Mouse (Mus musculus): ENCODE measurements at regions not wholly inside any gene's neighbourhood (a gene's known extent, or its start where the extent isn't known, plus 50 kb on each side); places are given as distances from the start of the nearest gene placed in this dataset.
A peak's percentile ranks its signal among the peaks of the same experiment; 100 is the strongest.

GRCm38 (mm10) chr3:45523281-45523680, 145.1 kb downstream of the Pcdh10 start:
- Histone ChIP-seq H3K9me3 (replicated peaks) (no peaks in the 10 kb centered on the region), H3K27ac (no peak overlapping the region), H3K4me1 (no peaks in the 10 kb centered on the region), H3K36me3 (ENCODE audit: poor library complexity, severe bottlenecking) (no peaks in the 10 kb centered on the region), H3K4me2 (no peak overlapping the region), H3K9ac (no peak overlapping the region), H3K27me3 (no peaks in the 10 kb centered on the region), H3K4me3 (no peak overlapping the region)
- WGBS: 86% methylated on average over 4 of the region's 4 CpGs
- no peak for ATAC-seq

- no peaks in the 10 kb centered on the region for H3K27me3 ChIP-seq
- H3K9me3 ChIP-seq (replicated peaks): no peaks in the 10 kb centered on the region
- no peaks in the 10 kb centered on the region for H3K4me1 ChIP-seq
- no peak overlapping the region for H3K27ac ChIP-seq
- H3K4me2 ChIP-seq: no peak overlapping the region
- no peak overlapping the region for H3K9ac ChIP-seq
- no peak for ATAC-seq
- no peak overlapping the region for H3K4me3 ChIP-seq
- no peaks in the 10 kb centered on the region for H3K36me3 ChIP-seq (ENCODE audit: poor library complexity, severe bottlenecking)
- 91% methylated on average over 3 of the region's 3 CpGs for WGBS
Measured at GRCm38 (mm10) chr3:45547091-45547490, 168.9 kb downstream of the Pcdh10 start.

- no peaks in the 10 kb centered on the region for H3K9me3 ChIP-seq (replicated peaks)
- H3K9ac ChIP-seq: no peak overlapping the region
- H3K36me3 ChIP-seq (ENCODE audit: poor library complexity, severe bottlenecking): no peaks in the 10 kb centered on the region
- 37% methylated on average over 1 of the region's 1 CpGs for WGBS
- H3K4me2 ChIP-seq: no peak overlapping the region
- no peak overlapping the region for H3K4me3 ChIP-seq
- H3K27me3 ChIP-seq: no peaks in the 10 kb centered on the region
- peak; percentile 93 for ATAC-seq
- H3K27ac ChIP-seq: no peak overlapping the region
- no peaks in the 10 kb centered on the region for H3K4me1 ChIP-seq
Measured at GRCm38 (mm10) chr3:45555736-45556135, 177.5 kb downstream of the Pcdh10 start.

GRCm38 (mm10) chr3:45572995-45573394, 194.8 kb downstream of the Pcdh10 start:
- no peak overlapping the region for H3K4me2 ChIP-seq
- no peaks in the 10 kb centered on the region for H3K36me3 ChIP-seq (ENCODE audit: poor library complexity, severe bottlenecking)
- H3K27ac ChIP-seq: no peak overlapping the region
- no peak overlapping the region for H3K9ac ChIP-seq
- no peaks in the 10 kb centered on the region for H3K27me3 ChIP-seq
- WGBS: 96% methylated on average over 1 of the region's 1 CpGs
- ATAC-seq: no peak
- no peak overlapping the region for H3K4me3 ChIP-seq
- H3K9me3 ChIP-seq (replicated peaks): no peaks in the 10 kb centered on the region
- H3K4me1 ChIP-seq: no peaks in the 10 kb centered on the region

GRCm38 (mm10) chr3:45577035-45577434, 198.8 kb downstream of the Pcdh10 start:
- Histone ChIP-seq H3K4me2 (no peak overlapping the region), H3K36me3 (ENCODE audit: poor library complexity, severe bottlenecking) (no peaks in the 10 kb centered on the region), H3K4me3 (no peak overlapping the region), H3K9me3 (replicated peaks) (no peaks in the 10 kb centered on the region), H3K9ac (no peak overlapping the region), H3K4me1 (no peaks in the 10 kb centered on the region), H3K27ac (no peak overlapping the region), H3K27me3 (no peaks in the 10 kb centered on the region)
- WGBS: 90% methylated on average over 1 of the region's 1 CpGs
- ATAC-seq: no peak

- no peaks in the 10 kb centered on the region for H3K27me3 ChIP-seq
- WGBS: 74% methylated on average over 1 of the region's 1 CpGs
- no peaks in the 10 kb centered on the region for H3K36me3 ChIP-seq (ENCODE audit: poor library complexity, severe bottlenecking)
- H3K4me2 ChIP-seq: no peak overlapping the region
- H3K9ac ChIP-seq: no peak overlapping the region
- no peaks in the 10 kb centered on the region for H3K4me1 ChIP-seq
- no peaks in the 10 kb centered on the region for H3K9me3 ChIP-seq (replicated peaks)
- no peak overlapping the region for H3K27ac ChIP-seq
- no peak overlapping the region for H3K4me3 ChIP-seq
- no peak for ATAC-seq
Measured at GRCm38 (mm10) chr3:45593561-45593960, 215.4 kb downstream of the Pcdh10 start.

GRCm38 (mm10) chr3:45602278-45602677, 224.1 kb downstream of the Pcdh10 start:
- no peak overlapping the region for H3K27ac ChIP-seq
- no peak overlapping the region for H3K4me2 ChIP-seq
- no peaks in the 10 kb centered on the region for H3K27me3 ChIP-seq
- ATAC-seq: no peak
- H3K9ac ChIP-seq: no peak overlapping the region
- no peaks in the 10 kb centered on the region for H3K36me3 ChIP-seq (ENCODE audit: poor library complexity, severe bottlenecking)
- H3K9me3 ChIP-seq (replicated peaks): no peaks in the 10 kb centered on the region
- H3K4me3 ChIP-seq: no peak overlapping the region
- WGBS: 91% methylated on average over 2 of the region's 2 CpGs
- H3K4me1 ChIP-seq: no peaks in the 10 kb centered on the region

- Histone ChIP-seq H3K4me1 (no peaks in the 10 kb centered on the region), H3K4me3 (no peak overlapping the region), H3K4me2 (no peak overlapping the region), H3K9ac (no peak overlapping the region), H3K36me3 (ENCODE audit: poor library complexity, severe bottlenecking) (no peaks in the 10 kb centered on the region), H3K9me3 (replicated peaks) (no peaks in the 10 kb centered on the region), H3K27me3 (no peaks in the 10 kb centered on the region), H3K27ac (no peak overlapping the region)
- ATAC-seq: no peak
- 94% methylated on average over 5 of the region's 5 CpGs for WGBS
Measured at GRCm38 (mm10) chr3:45603151-45603550, 225.0 kb downstream of the Pcdh10 start.

GRCm38 (mm10) chr3:45620729-45621128, 242.5 kb downstream of the Pcdh10 start:
- no peaks in the 10 kb centered on the region for H3K4me1 ChIP-seq
- no peak overlapping the region for H3K4me3 ChIP-seq
- no peaks in the 10 kb centered on the region for H3K36me3 ChIP-seq (ENCODE audit: poor library complexity, severe bottlenecking)
- H3K27me3 ChIP-seq: no peaks in the 10 kb centered on the region
- no peaks in the 10 kb centered on the region for H3K9me3 ChIP-seq (replicated peaks)
- H3K4me2 ChIP-seq: no peak overlapping the region
- H3K9ac ChIP-seq: no peak overlapping the region
- no peak for ATAC-seq
- H3K27ac ChIP-seq: no peak overlapping the region

GRCm38 (mm10) chr3:45645856-45646450, 267.8 kb downstream of the Pcdh10 start:
- H3K27ac ChIP-seq: no peak overlapping the region
- H3K9me3 ChIP-seq (replicated peaks): no peaks in the 10 kb centered on the region
- no peaks in the 10 kb centered on the region for H3K27me3 ChIP-seq
- no peaks in the 10 kb centered on the region for H3K36me3 ChIP-seq (ENCODE audit: poor library complexity, severe bottlenecking)
- H3K4me3 ChIP-seq: no peak overlapping the region
- no peak for ATAC-seq
- WGBS: 93% methylated on average over 6 of the region's 6 CpGs
- H3K4me1 ChIP-seq: no peaks in the 10 kb centered on the region
- no peak overlapping the region for H3K9ac ChIP-seq
- H3K4me2 ChIP-seq: no peak overlapping the region

- no peak overlapping the region for H3K27ac ChIP-seq
- H3K27me3 ChIP-seq: no peaks in the 10 kb centered on the region
- H3K9ac ChIP-seq: no peak overlapping the region
- no peak overlapping the region for H3K4me2 ChIP-seq
- H3K36me3 ChIP-seq (ENCODE audit: poor library complexity, severe bottlenecking): no peaks in the 10 kb centered on the region
- no peaks in the 10 kb centered on the region for H3K4me1 ChIP-seq
- no peak for ATAC-seq
- H3K9me3 ChIP-seq (replicated peaks): no peaks in the 10 kb centered on the region
- H3K4me3 ChIP-seq: no peak overlapping the region
Measured at GRCm38 (mm10) chr3:45649361-45649760, 271.2 kb downstream of the Pcdh10 start.

GRCm38 (mm10) chr3:45657023-45657422, 278.8 kb downstream of the Pcdh10 start:
- no peak; the same call in 1 of the 2 replicates for ATAC-seq
- no peak overlapping the region for H3K4me3 ChIP-seq
- WGBS: 43% methylated on average over 5 of the region's 5 CpGs
- H3K4me1 ChIP-seq: no peaks in the 10 kb centered on the region
- no peak overlapping the region for H3K4me2 ChIP-seq
- no peak overlapping the region for H3K9ac ChIP-seq
- no peak overlapping the region for H3K27ac ChIP-seq
- H3K9me3 ChIP-seq (replicated peaks): no peaks in the 10 kb centered on the region
- H3K36me3 ChIP-seq (ENCODE audit: poor library complexity, severe bottlenecking): no peaks in the 10 kb centered on the region
- no peaks in the 10 kb centered on the region for H3K27me3 ChIP-seq

- H3K27me3 ChIP-seq: no peaks in the 10 kb centered on the region
- no peaks in the 10 kb centered on the region for H3K4me1 ChIP-seq
- H3K9ac ChIP-seq: no peak overlapping the region
- ATAC-seq: no peak
- H3K27ac ChIP-seq: no peak overlapping the region
- WGBS: 74% methylated on average over 2 of the region's 2 CpGs
- no peak overlapping the region for H3K4me3 ChIP-seq
- no peaks in the 10 kb centered on the region for H3K36me3 ChIP-seq (ENCODE audit: poor library complexity, severe bottlenecking)
- no peaks in the 10 kb centered on the region for H3K9me3 ChIP-seq (replicated peaks)
- no peak overlapping the region for H3K4me2 ChIP-seq
Measured at GRCm38 (mm10) chr3:45658093-45658776, 280.0 kb downstream of the Pcdh10 start.

All from forebrain, embryonic 13.5 days (tissue).